Mouse (Mus musculus): Measurements from ENCODE around the gene Tmem167. TPM values are rescaled to one million over a fixed set of nuclear protein-coding genes. Genes with fewer than 3 reads are reported as not detected.
"Not testable (repeated sequence)": the region's sequence is repeated elsewhere in the genome, so short reads cannot be mapped to it uniquely, and the experiment has no call there.

Gene Tmem167
- polyA plus RNA-seq (2015; fragmentation: Nextera tagmentation; extraction: Ambion mirVana), result 33.2 and 33.5 TPM in 2 replicates

GRCm38 (mm10) chr13:90088962-90089824 is at the start of gene Tmem167, which contains the start of gene Xrcc4:
Tmem167 (plus strand) TSS chr13:90089123.
Xrcc4 (minus strand) TSS chr13:90089608.
- Histone ChIP-seq H3K36me3 (peaks cover 4% of the 10 kb centered on the region; the same call in 1 of the 2 replicates), H3K4me1 (replicated peaks) (peaks cover 7% of the 10 kb centered on the region), H3K4me2 (peak within 1 kb of the TSS; percentile 82), H3K9me3 (replicated peaks) (no peaks in the 10 kb centered on the region), H3K4me3 (peak within 1 kb of the TSS; percentile 98), H3K27ac (peak within 1 kb of the TSS; percentile 91), H3K9ac (peak within 1 kb of the TSS; percentile 93), H3K27me3 (no peaks in the 10 kb centered on the region)
- 2% methylated on average over 41 of the region's 41 CpGs for WGBS
- ATAC-seq (replicated peaks; ENCODE audit: insufficient number of reproducible peaks, insufficient read depth, low FRiP score, low read depth), result peak; percentile 100

DNA sequence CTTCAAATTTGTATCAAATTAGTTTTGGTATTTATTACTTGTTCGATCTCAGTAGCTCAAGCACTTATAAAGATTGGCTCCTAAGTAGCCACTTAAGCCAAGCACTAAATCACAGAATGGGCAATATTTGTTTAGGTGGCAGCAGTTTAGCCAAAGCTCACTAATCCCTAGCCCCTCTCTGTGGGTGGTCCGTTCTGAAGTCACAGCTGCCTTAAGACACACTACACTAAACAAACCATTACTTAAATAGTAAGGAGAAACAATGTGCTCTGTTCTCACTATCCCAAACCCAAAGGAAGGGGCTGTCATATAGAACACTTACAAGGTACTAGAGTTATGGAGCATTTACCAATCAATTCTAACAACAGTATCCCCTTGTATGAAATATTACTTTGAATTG is 49.3 kb upstream of the Tmem167 start:
- H3K27me3 ChIP-seq, result no peaks in the 10 kb centered on the region
- no peaks in the 10 kb centered on the region for H3K9me3 ChIP-seq (replicated peaks)
- no peak for ATAC-seq (replicated peaks; ENCODE audit: insufficient number of reproducible peaks, insufficient read depth, low FRiP score, low read depth)
- H3K4me3 ChIP-seq, result no peak overlapping the region
- 49% methylated on average over 2 of the region's 2 CpGs for WGBS
- H3K27ac ChIP-seq, result no peak overlapping the region
- H3K4me2 ChIP-seq, result no peak overlapping the region
- no peaks in the 10 kb centered on the region for H3K36me3 ChIP-seq
- H3K4me1 ChIP-seq (replicated peaks), result no peaks in the 10 kb centered on the region
- no peak overlapping the region for H3K9ac ChIP-seq

GRCm38 (mm10) chr13:90051735-90052134 is 37.2 kb upstream of the Tmem167 start:
- no peak overlapping the region for H3K27ac ChIP-seq
- no peak overlapping the region for H3K9ac ChIP-seq
- H3K4me1 ChIP-seq (replicated peaks), result no peaks in the 10 kb centered on the region
- no peaks in the 10 kb centered on the region for H3K9me3 ChIP-seq (replicated peaks)
- H3K36me3 ChIP-seq, result no peaks in the 10 kb centered on the region
- H3K4me3 ChIP-seq, result no peak overlapping the region
- no peak overlapping the region for H3K4me2 ChIP-seq
- no peaks in the 10 kb centered on the region for H3K27me3 ChIP-seq
- no peak for ATAC-seq (replicated peaks; ENCODE audit: insufficient number of reproducible peaks, insufficient read depth, low FRiP score, low read depth)
- 43% methylated on average over 6 of the region's 6 CpGs for WGBS

GRCm38 (mm10) chr13:90052408-90052807 is 36.5 kb upstream of the Tmem167 start:
- H3K27me3 ChIP-seq, result no peaks in the 10 kb centered on the region
- H3K4me2 ChIP-seq, result no peak overlapping the region
- no peak overlapping the region for H3K9ac ChIP-seq
- no peaks in the 10 kb centered on the region for H3K4me1 ChIP-seq (replicated peaks)
- H3K9me3 ChIP-seq (replicated peaks), result no peaks in the 10 kb centered on the region
- H3K36me3 ChIP-seq, result no peaks in the 10 kb centered on the region
- WGBS, result 72% methylated on average over 3 of the region's 3 CpGs
- H3K4me3 ChIP-seq, result no peak overlapping the region
- H3K27ac ChIP-seq, result no peak overlapping the region
- ATAC-seq (replicated peaks; ENCODE audit: insufficient number of reproducible peaks, insufficient read depth, low FRiP score, low read depth), result no peak

DNA sequence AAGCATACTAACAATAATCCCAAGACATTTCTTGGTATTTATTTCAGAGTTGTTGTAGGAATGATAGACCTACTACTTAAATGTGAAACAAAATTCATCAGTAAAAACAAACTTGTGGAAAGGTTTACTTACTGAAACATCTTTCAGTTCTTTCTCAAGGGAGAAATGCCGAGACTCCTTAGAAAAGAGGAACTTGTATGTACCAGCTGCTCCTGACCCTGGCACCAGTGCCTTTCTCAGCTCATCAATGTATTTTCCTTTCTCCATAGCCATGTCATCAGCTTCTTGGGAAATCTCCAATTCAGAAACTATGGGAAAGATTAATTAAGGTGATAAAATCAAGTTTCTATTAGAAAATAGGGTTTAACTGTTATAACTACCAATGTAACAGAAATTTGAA is 27.0 kb upstream of the Tmem167 start:
- WGBS, result 72% methylated on average over 1 of the region's 1 CpGs
- no peak overlapping the region for H3K4me3 ChIP-seq

GRCm38 (mm10) chr13:90089825-90090183 is 881 bp downstream of the Tmem167 start:
- H3K4me3 ChIP-seq, result peak overlapping the region; percentile 98
- peaks cover 7% of the 10 kb centered on the region for H3K4me1 ChIP-seq (replicated peaks)
- peak overlapping the region; percentile 91 for H3K27ac ChIP-seq
- peaks cover 4% of the 10 kb centered on the region; the same call in 1 of the 2 replicates for H3K36me3 ChIP-seq
- H3K9me3 ChIP-seq (replicated peaks), result no peaks in the 10 kb centered on the region
- peak; percentile 45 for ATAC-seq (replicated peaks; ENCODE audit: insufficient number of reproducible peaks, insufficient read depth, low FRiP score, low read depth)
- H3K4me2 ChIP-seq, result peak overlapping the region; percentile 82
- peak overlapping the region; percentile 93 for H3K9ac ChIP-seq
- 0% methylated on average over 27 of the region's 27 CpGs for WGBS
- no peaks in the 10 kb centered on the region for H3K27me3 ChIP-seq

More for the DNA sequence above, 27.0 kb upstream of the Tmem167 start:
- no peak overlapping the region for H3K27ac ChIP-seq
- H3K9ac ChIP-seq, result no peak overlapping the region
- no peak for ATAC-seq (replicated peaks; ENCODE audit: insufficient number of reproducible peaks, insufficient read depth, low FRiP score, low read depth)
- H3K27me3 ChIP-seq, result no peaks in the 10 kb centered on the region
- H3K9me3 ChIP-seq (replicated peaks), result no peaks in the 10 kb centered on the region
- H3K4me2 ChIP-seq, result no peak overlapping the region
- no peaks in the 10 kb centered on the region for H3K36me3 ChIP-seq
- no peaks in the 10 kb centered on the region for H3K4me1 ChIP-seq (replicated peaks)

GRCm38 (mm10) chr13:90101514-90101913 is 12.6 kb downstream of the Tmem167 start:
- Histone ChIP-seq H3K4me1 (replicated peaks) (no peaks in the 10 kb centered on the region), H3K4me3 (no peak overlapping the region), H3K9ac (no peak overlapping the region), H3K27ac (no peak overlapping the region), H3K36me3 (peaks cover 48% of the 10 kb centered on the region), H3K9me3 (replicated peaks) (no peaks in the 10 kb centered on the region), H3K4me2 (no peak overlapping the region), H3K27me3 (no peaks in the 10 kb centered on the region)
- no peak for ATAC-seq (replicated peaks; ENCODE audit: insufficient number of reproducible peaks, insufficient read depth, low FRiP score, low read depth)

- Histone ChIP-seq H3K4me2 (no peak overlapping the region), H3K4me1 (replicated peaks) (no peaks in the 10 kb centered on the region), H3K9ac (no peak overlapping the region), H3K36me3 (peaks cover 45% of the 10 kb centered on the region), H3K27ac (no peak overlapping the region), H3K9me3 (replicated peaks) (no peaks in the 10 kb centered on the region), H3K4me3 (no peak overlapping the region), H3K27me3 (no peaks in the 10 kb centered on the region)
- 90% methylated on average over 7 of the region's 7 CpGs for WGBS
- no peak for ATAC-seq (replicated peaks; ENCODE audit: insufficient number of reproducible peaks, insufficient read depth, low FRiP score, low read depth)
These were observed 17.2 kb downstream of the Tmem167 start for GRCm38 (mm10) chr13:90106139-90106538.

DNA sequence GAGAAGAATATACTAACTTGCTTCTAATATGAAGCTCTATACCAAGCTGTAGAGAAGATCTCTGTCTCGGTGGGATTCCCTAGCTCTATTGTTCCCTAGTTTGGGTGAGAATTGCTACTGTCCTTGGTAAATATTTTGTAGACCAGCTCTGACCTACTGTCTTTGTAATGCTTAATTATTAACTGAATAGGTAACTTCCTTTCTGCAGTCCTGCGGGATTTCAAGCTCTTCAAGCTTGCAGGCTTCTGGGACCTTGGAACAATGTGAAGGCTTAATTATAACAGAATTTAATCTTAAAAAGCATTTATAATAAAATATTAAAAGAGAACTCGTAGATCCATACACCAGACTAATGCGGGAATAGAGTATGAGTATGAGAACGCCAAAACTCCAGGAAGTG is 19.8 kb downstream of the Tmem167 start:
- WGBS, result 90% methylated on average over 5 of the region's 5 CpGs
- not testable (repeated sequence) for H3K4me2 ChIP-seq; H3K27me3 ChIP-seq; H3K9me3 ChIP-seq (replicated peaks); H3K4me1 ChIP-seq (replicated peaks); ATAC-seq (replicated peaks; ENCODE audit: insufficient number of reproducible peaks, insufficient read depth, low FRiP score, low read depth); H3K9ac ChIP-seq; H3K4me3 ChIP-seq; H3K27ac ChIP-seq
- peaks cover 27% of the 10 kb centered on the region for H3K36me3 ChIP-seq

DNA sequence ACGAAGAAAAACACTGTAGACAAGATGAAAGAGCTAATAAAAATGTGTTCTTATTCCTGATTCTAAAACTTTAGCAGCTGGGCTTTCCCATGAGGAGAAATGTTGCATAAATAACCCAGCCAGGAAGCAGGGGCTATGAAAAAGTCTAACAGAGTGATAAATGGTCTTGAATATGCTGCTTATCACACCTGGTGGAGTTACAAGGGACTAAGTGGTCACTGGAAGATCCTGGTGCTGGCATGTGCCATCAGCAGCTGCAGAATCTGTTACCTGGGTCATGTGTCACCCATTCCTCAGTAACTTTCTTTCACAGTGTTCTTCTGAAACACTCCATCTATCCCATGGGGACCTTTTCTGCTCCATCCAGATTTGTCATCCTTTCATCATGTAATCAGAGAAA is 22.8 kb downstream of the Tmem167 start:
- 56% methylated on average over 1 of the region's 1 CpGs for WGBS
- H3K4me2 ChIP-seq, result no peak overlapping the region
- no peak overlapping the region for H3K27ac ChIP-seq
- H3K9me3 ChIP-seq (replicated peaks), result no peaks in the 10 kb centered on the region
- no peak overlapping the region for H3K4me3 ChIP-seq
- H3K4me1 ChIP-seq (replicated peaks), result no peaks in the 10 kb centered on the region
- H3K27me3 ChIP-seq, result no peaks in the 10 kb centered on the region
- H3K36me3 ChIP-seq, result 0 out of 2 replicates have a peak, but pooled peaks cover 3% of the 10 kb centered on the region
- H3K9ac ChIP-seq, result no peak overlapping the region
- ATAC-seq (replicated peaks; ENCODE audit: insufficient number of reproducible peaks, insufficient read depth, low FRiP score, low read depth), result no peak

- Histone ChIP-seq H3K9ac (no peak overlapping the region), H3K4me3 (no peak overlapping the region), H3K27me3 (no peaks in the 10 kb centered on the region), H3K27ac (no peak overlapping the region), H3K4me2 (no peak overlapping the region), H3K4me1 (replicated peaks) (no peaks in the 10 kb centered on the region), H3K36me3 (no peaks in the 10 kb centered on the region), H3K9me3 (replicated peaks) (no peaks in the 10 kb centered on the region)
- 79% methylated on average over 3 of the region's 3 CpGs for WGBS
- 0 out of 2 replicates have a peak, but pooled peaks have one; percentile 18 for ATAC-seq (replicated peaks; ENCODE audit: insufficient number of reproducible peaks, insufficient read depth, low FRiP score, low read depth)
These were observed 47.4 kb downstream of the Tmem167 start for GRCm38 (mm10) chr13:90136156-90136910.

All from heart, embryonic 15.5 days (tissue).